Mouse (Mus musculus) forebrain, embryonic 11.5 days (tissue): ENCODE data around the gene Gmfg. TPM values are rescaled to one million over a fixed set of nuclear protein-coding genes. Genes with fewer than 3 reads are reported as not detected.
A peak's percentile ranks its signal among the peaks of the same experiment; 100 is the strongest.

Experiments used
- ATAC-seq: fragments of 200-750 bp; cut with Nextera tagmentation; replicated peaks from 2 replicates; pipeline ENCODE4 v1.8.0; 2017; ENCODE audit warnings: moderate TSS enrichment; ENCODE audit not compliant: low FRiP score
- DNase-seq: peaks from one replicate; pipeline ENCODE4 v3.0.0-alpha.2; 2017; ENCODE audit warnings: low spot score
- H3K27ac ChIP-seq: fragments of 300-500 bp; sonication (generic); 2 replicates; pipeline ENCODE4 v1.5.1; 2014; ENCODE audit warnings: low read depth, low read length
- H3K27me3 ChIP-seq: fragments of 300-500 bp; sonication (generic); 2 replicates; pipeline ENCODE4 v1.6.1; 2014; ENCODE audit warnings: mild to moderate bottlenecking, low read length, mixed read lengths; ENCODE audit not compliant: control insufficient read depth, insufficient read depth
- H3K36me3 ChIP-seq: fragments of 300-500 bp; sonication (generic); 2 replicates; pipeline ENCODE4 v1.6.1; 2014; ENCODE audit warnings: mild to moderate bottlenecking, low read length, moderate library complexity, mixed read lengths; ENCODE audit not compliant: control insufficient read depth, insufficient read depth
- H3K4me1 ChIP-seq: fragments of 300-500 bp; sonication (generic); replicated peaks from 2 replicates; pipeline ENCODE4 v1.6.1; 2014; ENCODE audit warnings: low read length, mixed read lengths; ENCODE audit not compliant: control insufficient read depth, insufficient read depth
- H3K4me2 ChIP-seq: fragments of 300-500 bp; sonication (generic); 2 replicates; pipeline ENCODE4 v1.6.1; 2014; ENCODE audit warnings: low read depth, mild to moderate bottlenecking, low read length, moderate library complexity, mixed read lengths; ENCODE audit not compliant: severe bottlenecking
- H3K4me3 ChIP-seq: fragments of 300-500 bp; sonication (generic); 2 replicates; pipeline ENCODE4 v1.5.1; 2014; ENCODE audit warnings: low read depth, low read length
- H3K9ac ChIP-seq: fragments of 300-500 bp; sonication (generic); 2 replicates; pipeline ENCODE4 v1.6.1; 2014; ENCODE audit warnings: low read length
- H3K9me3 ChIP-seq: fragments of 300-500 bp; sonication (generic); 2 replicates; pipeline ENCODE4 v1.6.1; 2016; ENCODE audit warnings: low read length, mixed read lengths; ENCODE audit not compliant: control insufficient read depth
- WGBS: fragments of 180-500 bp; shearing (Covaris S2); extraction: QIAGEN DNeasy Blood & Tissue Kit; methylation state at CpG from one replicate; pipeline ENCODE4 v1.1.7; 2014; 5-methylcytosine and 5-hydroxymethylcytosine counted together
- polyA plus RNA-seq: library from polyadenylated mRNA; unstranded; fragments of >200 nt; fragmentation: Nextera tagmentation; extraction: Ambion mirVana; gene quantifications from 2 replicates; pipeline ENCODE4 v1.2.1, GENCODE M21; 2014

Gmfg gene
- polyA plus RNA-seq, 1 experiment from 2014 or later, result 4.9 TPM

- Histone ChIP-seq H3K4me1 (peaks cover 13% of the 10 kb centered on the region), H3K9ac (no peak overlapping the region), H3K27ac (no peak overlapping the region), H3K9me3 (no peaks in the 10 kb centered on the region), H3K4me3 (no peak overlapping the region), H3K36me3 (no peaks in the 10 kb centered on the region; the same call in 1 of the 2 replicates), H3K4me2 (no peak overlapping the region), H3K27me3 (no peaks in the 10 kb centered on the region)
- ATAC-seq (no peak), DNase-seq (no peak)
- WGBS, result 87% methylated on average over 2 of the region's 2 CpGs
Measured at GRCm38 (mm10) chr7:28432252-28432651, 5.0 kb upstream of the Gmfg start.

DNA sequence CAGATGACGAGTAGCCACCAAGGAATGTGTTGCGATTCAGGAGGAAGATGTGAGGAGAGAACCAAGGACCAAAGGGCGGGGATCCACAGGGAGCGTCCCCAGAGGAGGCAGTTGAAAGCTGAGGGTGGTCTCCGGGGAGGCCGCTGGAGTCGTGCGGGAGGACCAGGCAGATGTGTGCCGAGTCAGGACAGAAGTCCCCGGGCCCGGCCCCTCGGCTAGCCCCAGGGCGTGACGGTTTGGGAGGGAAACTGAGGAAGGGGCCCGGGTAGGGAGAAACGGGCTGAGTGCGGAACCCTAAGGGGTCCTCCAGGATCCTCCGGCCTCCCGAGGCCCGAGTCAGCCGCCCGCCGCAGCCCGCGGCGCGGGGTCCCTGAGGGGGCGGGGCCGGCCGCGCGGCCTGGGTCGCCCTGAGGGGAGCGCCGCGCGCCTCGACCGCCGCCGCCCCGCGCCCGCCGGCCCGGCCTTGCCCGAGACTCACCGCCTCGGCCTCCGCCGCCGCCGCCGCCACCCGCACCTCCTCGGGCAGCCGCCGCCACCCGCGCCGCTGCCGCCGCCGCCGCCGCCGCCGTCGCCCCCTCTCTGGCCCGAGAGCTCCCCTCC is 1.5 kb upstream of the Gmfg start:
- Histone ChIP-seq H3K27ac (no peak overlapping the region), H3K4me3 (peak overlapping the region; percentile 75), H3K27me3 (no peaks in the 10 kb centered on the region), H3K9me3 (no peaks in the 10 kb centered on the region), H3K36me3 (no peaks in the 10 kb centered on the region; the same call in 1 of the 2 replicates), H3K9ac (peak overlapping the region; percentile 85), H3K4me1 (peaks cover 13% of the 10 kb centered on the region), H3K4me2 (peak overlapping the region; percentile 86)
- ATAC-seq (peak; percentile 10), DNase-seq (peak; percentile 71)
- WGBS, result 2% methylated on average over 14 of the region's 70 CpGs

DNA sequence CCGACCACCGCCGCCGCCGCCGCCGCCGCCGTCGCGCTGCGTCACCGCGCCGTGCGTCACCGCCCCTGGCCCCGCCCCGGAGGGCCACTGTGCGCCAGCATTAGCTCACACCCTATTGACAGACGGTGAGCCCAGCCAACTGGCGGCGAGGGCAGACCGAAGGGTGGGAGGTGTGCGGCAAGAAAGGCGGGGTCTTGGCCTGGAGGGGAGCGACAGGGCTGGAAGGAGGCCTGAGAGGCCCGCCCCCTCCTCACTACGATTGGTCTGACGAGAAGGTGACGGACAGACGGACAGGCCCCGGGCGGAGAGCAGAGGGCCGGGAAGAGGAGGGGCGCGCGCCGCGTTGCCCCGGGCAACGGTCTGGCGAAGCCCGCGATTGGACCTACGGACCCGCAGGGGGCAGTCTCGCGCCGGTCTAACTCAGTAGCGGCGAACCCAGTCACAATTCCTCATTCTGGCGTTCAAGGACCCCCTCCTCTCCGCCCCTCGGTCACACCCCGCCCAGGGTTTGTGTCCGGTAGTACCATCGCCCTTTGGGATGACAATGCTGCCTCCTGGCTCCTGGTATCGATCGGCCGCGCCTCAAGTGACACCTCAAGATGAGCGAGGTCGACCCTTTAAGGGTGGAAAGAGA is 859 bp upstream of the Gmfg start:
- Histone ChIP-seq H3K4me2 (peak overlapping the region; percentile 73), H3K4me3 (peak overlapping the region; percentile 75), H3K27ac (no peak overlapping the region), H3K36me3 (no peaks in the 10 kb centered on the region; the same call in 1 of the 2 replicates), H3K9ac (peak overlapping the region; percentile 85), H3K9me3 (no peaks in the 10 kb centered on the region), H3K27me3 (no peaks in the 10 kb centered on the region), H3K4me1 (peaks cover 13% of the 10 kb centered on the region)
- WGBS, result under 1% methylated on average over 49 of the region's 64 CpGs
- ATAC-seq (peak; percentile 99), DNase-seq (peak; percentile 100)

- Histone ChIP-seq H3K9me3 (no peaks in the 10 kb centered on the region), H3K4me1 (peaks cover 13% of the 10 kb centered on the region), H3K4me3 (no peak overlapping the region), H3K36me3 (no peaks in the 10 kb centered on the region), H3K9ac (no peak overlapping the region), H3K27ac (no peak overlapping the region), H3K4me2 (no peak overlapping the region), H3K27me3 (no peaks in the 10 kb centered on the region)
- DNase-seq, result no peak
- no peak for ATAC-seq
Measured at GRCm38 (mm10) chr7:28437964-28438363, 717 bp downstream of the Gmfg start.

- no peak for ATAC-seq
- no peak overlapping the region for H3K27ac ChIP-seq
- DNase-seq, result no peak
- no peak overlapping the region for H3K4me3 ChIP-seq
- no peaks in the 10 kb centered on the region for H3K9me3 ChIP-seq
- 88% methylated on average over 2 of the region's 2 CpGs for WGBS
- H3K9ac ChIP-seq, result no peak overlapping the region
- no peak overlapping the region for H3K4me2 ChIP-seq
- no peaks in the 10 kb centered on the region for H3K27me3 ChIP-seq
- peaks cover 9% of the 10 kb centered on the region; the same call in 1 of the 2 replicates for H3K4me1 ChIP-seq
- no peaks in the 10 kb centered on the region for H3K36me3 ChIP-seq
Measured at GRCm38 (mm10) chr7:28438771-28439170, 1.5 kb downstream of the Gmfg start.

DNA sequence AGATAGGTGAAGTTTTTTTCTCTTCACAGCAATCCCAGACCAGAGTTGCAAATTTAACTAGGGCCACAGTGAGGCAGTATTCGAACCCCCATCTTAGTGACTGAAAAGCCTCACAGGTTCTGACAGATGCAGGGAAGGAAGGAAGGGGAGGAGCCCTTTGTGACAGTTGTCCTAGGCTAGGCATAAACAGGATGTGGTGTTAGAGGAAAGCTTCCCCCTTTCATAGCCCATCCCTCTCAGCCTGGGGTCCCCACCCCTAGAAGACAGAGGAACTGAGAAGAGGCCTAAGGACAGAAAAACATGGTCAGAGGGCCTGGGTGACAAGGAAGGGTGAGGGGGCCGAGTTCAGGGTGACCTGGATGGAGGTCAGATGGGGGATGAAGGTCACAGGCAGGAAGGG is 3.5 kb downstream of the Gmfg start:
- 64% methylated on average over 2 of the region's 2 CpGs for WGBS
- DNase-seq, result no peak
- no peak overlapping the region for H3K27ac ChIP-seq

DNA sequence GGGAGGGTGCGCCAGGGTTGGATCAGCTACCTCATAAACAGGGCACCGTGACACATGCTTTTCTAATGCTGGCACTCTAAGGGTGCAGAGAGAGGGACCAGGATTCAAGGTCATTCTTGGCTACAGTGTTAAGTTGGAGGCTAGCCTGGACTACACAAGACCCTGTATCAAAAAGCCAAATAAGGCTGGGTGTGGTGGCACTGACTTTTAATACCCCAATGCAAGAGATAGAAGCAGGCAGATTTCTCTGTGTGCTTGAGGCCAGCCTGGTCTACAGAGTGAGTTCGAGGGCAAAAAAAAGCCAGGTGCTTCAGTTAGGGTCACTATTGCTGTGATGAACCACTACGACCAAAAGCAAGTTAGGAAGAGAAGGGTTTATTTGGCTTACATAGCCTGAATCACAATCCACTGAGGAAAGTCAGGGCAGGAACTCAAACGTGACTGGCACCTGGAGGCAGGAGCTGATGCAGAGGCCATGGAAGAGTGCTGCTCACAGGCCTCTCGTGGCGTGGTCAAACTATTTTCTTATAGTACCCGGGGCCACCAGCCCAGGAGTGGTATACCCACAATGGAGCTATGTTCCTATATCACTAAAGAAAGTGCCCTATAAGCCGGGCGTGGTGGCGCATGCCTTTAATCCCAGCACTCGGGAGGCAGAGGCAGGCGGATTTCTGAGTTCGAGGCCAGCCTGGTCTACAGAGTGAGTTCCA is 4.7 kb downstream of the Gmfg start:
- Histone ChIP-seq H3K27ac (no peak overlapping the region), H3K9me3 (no peaks in the 10 kb centered on the region), H3K36me3 (no peaks in the 10 kb centered on the region), H3K4me3 (no peak overlapping the region), H3K27me3 (no peaks in the 10 kb centered on the region), H3K4me2 (no peak overlapping the region), H3K9ac (no peak overlapping the region), H3K4me1 (no peaks in the 10 kb centered on the region)
- DNase-seq, result no peak
- 87% methylated on average over 13 of the region's 14 CpGs for WGBS
- ATAC-seq, result no peak

More for the DNA sequence above, 3.5 kb downstream of the Gmfg start:
- H3K27me3 ChIP-seq, result no peaks in the 10 kb centered on the region
- no peaks in the 10 kb centered on the region for H3K36me3 ChIP-seq
- H3K4me2 ChIP-seq, result no peak overlapping the region
- no peaks in the 10 kb centered on the region for H3K9me3 ChIP-seq
- H3K9ac ChIP-seq, result no peak overlapping the region
- H3K4me3 ChIP-seq, result no peak overlapping the region
- H3K4me1 ChIP-seq, result no peaks in the 10 kb centered on the region
- ATAC-seq, result no peak

DNA sequence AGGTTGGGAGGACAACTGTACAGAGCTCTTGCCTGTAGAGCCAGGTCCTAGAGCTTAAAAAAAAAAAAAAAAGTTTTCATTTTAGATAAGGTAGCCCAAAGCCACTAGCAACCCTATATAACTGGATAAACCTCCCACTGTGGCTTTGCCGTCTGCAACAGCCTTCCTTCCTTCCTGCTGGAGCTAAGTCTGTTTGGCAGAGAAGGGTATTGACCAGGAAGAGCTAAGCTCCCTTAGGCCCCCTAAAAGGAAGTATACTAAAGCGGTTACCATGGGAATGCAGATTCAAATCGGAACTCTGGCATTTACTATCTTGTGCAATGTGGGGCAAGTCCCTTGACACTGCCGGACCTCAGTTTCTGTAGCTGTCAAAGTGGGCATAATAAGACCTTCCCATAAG is 5.4 kb downstream of the Gmfg start:
- Histone ChIP-seq H3K4me3 (no peak overlapping the region), H3K27me3 (no peaks in the 10 kb centered on the region), H3K4me1 (peaks cover 7% of the 10 kb centered on the region), H3K27ac (no peak overlapping the region), H3K9ac (no peak overlapping the region), H3K4me2 (no peak overlapping the region), H3K36me3 (no peaks in the 10 kb centered on the region), H3K9me3 (no peaks in the 10 kb centered on the region)
- DNase-seq (no peak), ATAC-seq (no peak)
- WGBS, result 58% methylated on average over 4 of the region's 4 CpGs
